Mouse (Mus musculus) testis, postnatal 10 days (tissue): ENCODE measurements around the gene Gm12886.

Experiments
- DNase-seq: peaks from one replicate; pipeline ENCODE4 v3.0.0; 2021; ENCODE audit warnings: low spot score

Gene Gm12886

DNA sequence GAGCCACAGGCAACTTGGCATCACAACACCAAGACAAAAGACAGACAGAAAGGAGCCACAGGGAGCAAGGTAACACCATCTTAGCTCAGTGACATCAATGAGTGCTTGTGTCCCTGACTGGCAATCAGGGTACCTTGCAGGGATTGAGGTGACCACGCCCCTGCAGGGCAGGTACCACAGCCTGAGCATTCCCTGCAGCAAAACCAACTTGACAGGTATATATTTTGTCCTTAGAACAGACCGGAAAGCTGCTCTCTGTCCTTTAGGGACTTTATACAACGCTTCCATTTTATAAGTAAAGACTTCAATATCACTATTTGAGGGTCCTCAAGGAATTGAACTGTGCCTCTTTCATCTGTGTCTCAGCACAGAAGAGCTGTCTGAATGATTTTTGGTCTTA, at the start of gene Gm12886:
Gm12886 (minus strand) TSS at position 101 of the 400 bp plus-strand sequence.
- DNase-seq = no peak
